Mouse (Mus musculus): ENCODE measurements around the gene Dnal1. TPM values are rescaled to one million over a fixed set of nuclear protein-coding genes. Genes with fewer than 3 reads are reported as not detected.

The Dnal1 gene
- total RNA-seq, 2 experiments from 2014 or later = 86.7 to 102 TPM

GRCm38 (mm10) chr12:84195195-84195594 lies 81.0 kb downstream of the Dnal1 start:
- intact Hi-C loops (cut with DNase I) = no loop called here
- DNase-seq (ENCODE audit: low spot score in 2 of 2) = no peak

Other genes starting within 250 kb of the Dnal1 start
- 10 to 100 TPM; 59.4 to 76.9 TPM for gene Numb, start 192.4 kb upstream of the Dnal1 start, total RNA-seq (2021)
- 10 to 100 TPM; 14.7 to 20.1 TPM for gene Riox1, start 163.8 kb upstream of the Dnal1 start, total RNA-seq (2021)
- not detected for gene Heatr4, start 129.5 kb upstream of the Dnal1 start, total RNA-seq (2021)
- 10 to 100 TPM; 10.7 TPM for gene Acot2, start 126.5 kb upstream of the Dnal1 start, total RNA-seq (2021)
- 10 to 100 TPM; 10.3 to 18.9 TPM for gene Acot1, start 104.9 kb upstream of the Dnal1 start, total RNA-seq (2021)
- 1 to 10 TPM; 2.1 to 2.8 TPM for gene Acot4, start 76.0 kb upstream of the Dnal1 start, total RNA-seq (2021)
- not detected for gene Gm49366, start 75.4 kb upstream of the Dnal1 start, total RNA-seq (2021)
- 1 to 10 TPM; 3.2 to 3.6 TPM for gene Acot3, start 62.2 kb upstream of the Dnal1 start, total RNA-seq (2021)
- 1 to 10 TPM; 4.9 to 6.2 TPM for gene Acot5, start 45.0 kb upstream of the Dnal1 start, total RNA-seq (2021)
- gene Acot6, start 13.7 kb upstream of the Dnal1 start, total RNA-seq (2021) = 1 to 10 TPM; 3.6 to 3.7 TPM
- 1 to 10 TPM; 3.6 to 6.0 TPM for gene Pnma1, start 34.1 kb downstream of the Dnal1 start, total RNA-seq (2021)
- gene Elmsan1, start 104.5 kb downstream of the Dnal1 start, total RNA-seq (2021) = 10 to 100 TPM; 17.2 to 18.5 TPM
- 10 to 100 TPM; 34.5 to 39.6 TPM for gene Ptgr2, start 170.9 kb downstream of the Dnal1 start, total RNA-seq (2021)
- gene Zfp410, start 202.5 kb downstream of the Dnal1 start, total RNA-seq (2021) = 10 to 100 TPM; 30.7 to 39.5 TPM
- 10 to 100 TPM; 25.1 to 29.4 TPM for gene Coq6, start 247.3 kb downstream of the Dnal1 start, total RNA-seq (2021)
- gene Fam161b, start 247.5 kb downstream of the Dnal1 start, total RNA-seq (2021) = 10 to 100 TPM; 11.7 to 13.2 TPM